Mouse (Mus musculus): ENCODE measurements at regions not wholly inside any gene's neighbourhood (a gene's known extent, or its start where the extent isn't known, plus 50 kb on each side); places are given as distances from the start of the nearest gene placed in this dataset.
A peak's percentile ranks its signal among the peaks of the same experiment; 100 is the strongest.

- no peak for DNase-seq (ENCODE audit: extremely low spot score, low read depth, low spot score)
These were observed 2631.2 kb upstream of the 5930422O12Rik start for GRCm38 (mm10) chr8:30797341-30797740.

GRCm38 (mm10) chr8:30817028-30817427 is 2611.5 kb upstream of the 5930422O12Rik start:
- DNase-seq (ENCODE audit: extremely low spot score, low read depth, low spot score): no peak

- no peak for DNase-seq (ENCODE audit: extremely low spot score, low read depth, low spot score)
These were observed 2605.5 kb upstream of the 5930422O12Rik start for GRCm38 (mm10) chr8:30822835-30823587.

- DNase-seq (ENCODE audit: extremely low spot score, low read depth, low spot score): no peak
These were observed 2604.9 kb upstream of the 5930422O12Rik start for GRCm38 (mm10) chr8:30823588-30823938.

- DNase-seq (ENCODE audit: extremely low spot score, low read depth, low spot score): no peak
These were observed 2602.5 kb upstream of the 5930422O12Rik start for GRCm38 (mm10) chr8:30826021-30826420.

- no peak for DNase-seq (ENCODE audit: extremely low spot score, low read depth, low spot score)
These were observed 2590.5 kb upstream of the 5930422O12Rik start for GRCm38 (mm10) chr8:30838056-30838455.

- DNase-seq (ENCODE audit: extremely low spot score, low read depth, low spot score): no peak
These were observed 2588.4 kb upstream of the 5930422O12Rik start for GRCm38 (mm10) chr8:30840064-30840463.

- no peak for DNase-seq (ENCODE audit: extremely low spot score, low read depth, low spot score)
These were observed 2565.5 kb upstream of the 5930422O12Rik start for GRCm38 (mm10) chr8:30863017-30863416.

GRCm38 (mm10) chr8:30906044-30906695 is 2522.3 kb upstream of the 5930422O12Rik start:
- no peak for DNase-seq (ENCODE audit: extremely low spot score, low read depth, low spot score)

- no peak for DNase-seq (ENCODE audit: extremely low spot score, low read depth, low spot score)
These were observed 2514.8 kb upstream of the 5930422O12Rik start for GRCm38 (mm10) chr8:30913664-30914063.

GRCm38 (mm10) chr8:30915127-30915526 is 2513.4 kb upstream of the 5930422O12Rik start:
- no peak for DNase-seq (ENCODE audit: extremely low spot score, low read depth, low spot score)

GRCm38 (mm10) chr8:30915601-30916171 is 2512.8 kb upstream of the 5930422O12Rik start:
- DNase-seq (ENCODE audit: extremely low spot score, low read depth, low spot score): no peak

GRCm38 (mm10) chr8:30916184-30916751 is 2512.2 kb upstream of the 5930422O12Rik start:
- no peak for DNase-seq (ENCODE audit: extremely low spot score, low read depth, low spot score)

GRCm38 (mm10) chr8:30921451-30921850 is 2507.1 kb upstream of the 5930422O12Rik start:
- DNase-seq (ENCODE audit: extremely low spot score, low read depth, low spot score): no peak

GRCm38 (mm10) chr8:30923301-30924159 is 2505.0 kb upstream of the 5930422O12Rik start:
- DNase-seq (ENCODE audit: extremely low spot score, low read depth, low spot score): peak; percentile 72

GRCm38 (mm10) chr8:30924160-30924534 is 2504.4 kb upstream of the 5930422O12Rik start:
- DNase-seq (ENCODE audit: extremely low spot score, low read depth, low spot score): no peak

GRCm38 (mm10) chr8:30924656-30925055 is 2503.9 kb upstream of the 5930422O12Rik start:
- no peak for DNase-seq (ENCODE audit: extremely low spot score, low read depth, low spot score)

GRCm38 (mm10) chr8:30937449-30938075 is 2490.9 kb upstream of the 5930422O12Rik start:
- DNase-seq (ENCODE audit: extremely low spot score, low read depth, low spot score): no peak

- DNase-seq (ENCODE audit: extremely low spot score, low read depth, low spot score): no peak
These were observed 2487.6 kb upstream of the 5930422O12Rik start for GRCm38 (mm10) chr8:30940901-30941300.

GRCm38 (mm10) chr8:30941511-30942175 is 2486.9 kb upstream of the 5930422O12Rik start:
- no peak for DNase-seq (ENCODE audit: extremely low spot score, low read depth, low spot score)

All from hindlimb bud, embryonic 11.5 days (tissue).